Mouse (Mus musculus): ENCODE data around the gene Ppp3r2. TPM values are rescaled to one million over a fixed set of nuclear protein-coding genes. Genes with fewer than 3 reads are reported as not detected.

Ppp3r2 gene
- total and polyA plus RNA-seq, 3 experiments = not detected

GRCm38 (mm10) chr4:49632139-49632481 is 49.7 kb downstream of the Ppp3r2 start:
- dilution Hi-C loops (cut with MboI; ENCODE audit: extremely low pct_ligation_motif_present, extremely low pct_unique_long_range_greater_than_20kb, low sequenced_read_pairs) = no loop called here

GRCm38 (mm10) chr4:49631319-49632138 is 50.3 kb downstream of the Ppp3r2 start, which contains the start of gene Rnf20:
Gene Rnf20 (plus strand): TSS chr4:49632006.
- peaks cover 26 to 31% of the 10 kb centered on the region in 2 experiments for H3K36me3 ChIP-seq (replicated peaks in 1 of 2; ENCODE audit: control insufficient read depth in 1 of 2, insufficient read depth in 1 of 2, low read length in 1 of 2)
- in situ Hi-C loops (cut with MboI; ENCODE audit: low pct_ligation_motif_present, low pct_unique_long_range_greater_than_20kb, low sequenced_read_pairs) = no loop called here
- H3K79me2 ChIP-seq (replicated peaks; ENCODE audit: control insufficient read depth, extremely low read depth, insufficient read depth, poor library complexity, severe bottlenecking) = peaks cover 20% of the 10 kb centered on the region
- peak within 1 kb of the TSS; percentile 96 for H3K9ac ChIP-seq (ENCODE audit: insufficient read depth, low read depth)
- dilution Hi-C loops (cut with MboI; ENCODE audit: extremely low pct_ligation_motif_present, extremely low pct_unique_long_range_greater_than_20kb, low sequenced_read_pairs) = no loop called here
- peak within 1 kb of the TSS; percentile 67 to 96 (median 84) for H3K4me3 ChIP-seq (replicated peaks in 1 of 3; ENCODE audit: low read depth in 2 of 3, low read length in 2 of 3, poor library complexity in 1 of 3)
- H3K4me2 ChIP-seq (ENCODE audit: insufficient read depth, low read depth, poor library complexity, severe bottlenecking) = peak within 1 kb of the TSS; percentile 71
- 0 out of 2 replicates have a peak within 1 kb of the TSS, but pooled peaks have one; percentile 7 for H3K27ac ChIP-seq (ENCODE audit: insufficient read depth, low read depth)
- no peaks in the 10 kb centered on the region for H3K27me3 ChIP-seq (replicated peaks)
- DNase-seq (ENCODE audit: extremely low read depth) = peak; percentile 94
- TF ChIP-seq ELF1 (IDR thresholded peaks at IDR 0.05; ENCODE audit: low read depth, low read length) (peak; percentile 91), NELFE (IDR thresholded peaks at IDR 0.05; ENCODE audit: low read depth, low read length) (peak; percentile 65), GABPA (IDR thresholded peaks at IDR 0.05; ENCODE audit: insufficient replicate concordance, low read depth, low read length) (no peak; the same call in 1 of the 2 replicates), USF1 (IDR thresholded peaks at IDR 0.05; ENCODE audit: low read depth, low read length) (no peak), HCFC1 (IDR thresholded peaks at IDR 0.05; ENCODE audit: low read depth, low read length) (peak; percentile 95), NRF1 (IDR thresholded peaks at IDR 0.05; ENCODE audit: low read depth, low read length) (peak; percentile 63), SMC3 (IDR thresholded peaks at IDR 0.05; ENCODE audit: low read depth, low read length) (no peak), TBP (conservative IDR thresholded peaks at IDR 0.05; ENCODE audit: low read depth, low read length) (no peak), MYC (IDR thresholded peaks at IDR 0.05; ENCODE audit: low read depth, low read length) (peak; percentile 3; the same call in 1 of the 2 replicates), POLR2A (IDR thresholded peaks at IDR 0.05; ENCODE audit: low read depth, low read length) (peak; percentile 80), TCF12 (IDR thresholded peaks at IDR 0.05; ENCODE audit: low read depth, low read length) (0 out of 2 replicates have a peak, but pooled peaks have one; percentile 12), KAT2A (IDR thresholded peaks at IDR 0.05; ENCODE audit: insufficient replicate concordance, low read length) (peak; percentile 86; the same call in 1 of the 2 replicates), SIN3A (IDR thresholded peaks at IDR 0.05; ENCODE audit: low read length) (peak; percentile 74), CHD2 (IDR thresholded peaks at IDR 0.05; ENCODE audit: low read length) (peak; percentile 57; the same call in 1 of the 2 replicates), MAX (IDR thresholded peaks at IDR 0.05; ENCODE audit: low read length) (peak; percentile 19; the same call in 1 of the 2 replicates), ZMIZ1 (IDR thresholded peaks at IDR 0.05; ENCODE audit: low read depth, low read length) (0 out of 2 replicates have a peak, but pooled peaks have one; percentile 58), MXI1 (IDR thresholded peaks at IDR 0.05; ENCODE audit: low read depth, low read length) (peak; percentile 26; the same call in 1 of the 2 replicates)
- peaks cover 0 to 26% of the 10 kb centered on the region in 2 experiments; a peak in 2 of 4 replicates for H3K4me1 ChIP-seq (ENCODE audit: control insufficient read depth in 1 of 2, insufficient read depth in 2 of 2)
- H3K9me3 ChIP-seq (replicated peaks; ENCODE audit: low read length) = no peaks in the 10 kb centered on the region

More at GRCm38 (mm10) chr4:49632139-49632481, 49.7 kb downstream of the Ppp3r2 start:
- H3K4me2 ChIP-seq (ENCODE audit: insufficient read depth, low read depth, poor library complexity, severe bottlenecking) = peak overlapping the region; percentile 47
- DNase-seq (ENCODE audit: extremely low read depth) = no peak
- H3K4me3 ChIP-seq (replicated peaks in 1 of 3; ENCODE audit: low read depth in 2 of 3, low read length in 2 of 3, poor library complexity in 1 of 3) = peak overlapping the region; percentile 67 to 96 (median 84)
- in situ Hi-C loops (cut with MboI; ENCODE audit: low pct_ligation_motif_present, low pct_unique_long_range_greater_than_20kb, low sequenced_read_pairs) = no loop called here
- peaks cover 0 to 22% of the 10 kb centered on the region in 2 experiments; a peak in 2 of 4 replicates for H3K4me1 ChIP-seq (ENCODE audit: control insufficient read depth in 1 of 2, insufficient read depth in 2 of 2)
- TF ChIP-seq UBTF (IDR thresholded peaks at IDR 0.05; ENCODE audit: low read depth, low read length) (no peak), MXI1 (IDR thresholded peaks at IDR 0.05; ENCODE audit: low read depth, low read length) (peak; percentile 6; the same call in 1 of the 2 replicates), JUND (conservative IDR thresholded peaks at IDR 0.05; ENCODE audit: low read depth, low read length) (no peak), RCOR1 (conservative IDR thresholded peaks at IDR 0.05; ENCODE audit: low read depth, low read length) (no peak), USF2 (conservative IDR thresholded peaks at IDR 0.05; ENCODE audit: low read depth, low read length) (no peak), SMC3 (IDR thresholded peaks at IDR 0.05; ENCODE audit: low read depth, low read length) (no peak)
- H3K27me3 ChIP-seq (replicated peaks) = no peaks in the 10 kb centered on the region
- H3K9me3 ChIP-seq (replicated peaks; ENCODE audit: low read length) = no peaks in the 10 kb centered on the region
- H3K27ac ChIP-seq (ENCODE audit: insufficient read depth, low read depth) = 0 out of 2 replicates have a peak overlapping the region, but pooled peaks have one; percentile 7
- H3K79me2 ChIP-seq (replicated peaks; ENCODE audit: control insufficient read depth, extremely low read depth, insufficient read depth, poor library complexity, severe bottlenecking) = peaks cover 20% of the 10 kb centered on the region
- H3K9ac ChIP-seq (ENCODE audit: insufficient read depth, low read depth) = peak overlapping the region; percentile 96
- peaks cover 27 to 37% of the 10 kb centered on the region in 2 experiments for H3K36me3 ChIP-seq (replicated peaks in 1 of 2; ENCODE audit: control insufficient read depth in 1 of 2, insufficient read depth in 1 of 2, low read length in 1 of 2)
